Mouse (Mus musculus) stomach, embryonic 14.5 days (tissue): ENCODE data around the gene Cdca3. TPM values are rescaled to one million over a fixed set of nuclear protein-coding genes. Genes with fewer than 3 reads are reported as not detected.
"Not testable (repeated sequence)": the region's sequence is repeated elsewhere in the genome, so short reads cannot be mapped to it uniquely, and the experiment has no call there.

Experiments
- ATAC-seq: fragments of 200-750 bp; cut with Nextera tagmentation; 2 replicates; pipeline ENCODE4 v1.8.0; 2017; ENCODE audit warnings: low read depth, moderate TSS enrichment; ENCODE audit not compliant: insufficient number of reproducible peaks, insufficient read depth, low FRiP score
- H3K27ac ChIP-seq: fragments of 300-500 bp; sonication (generic); 2 replicates; pipeline ENCODE4 v1.5.1; 2014; ENCODE audit warnings: mild to moderate bottlenecking, low read length, moderate library complexity, mixed read lengths
- H3K27me3 ChIP-seq: fragments of 300-500 bp; sonication (generic); 2 replicates; pipeline ENCODE4 v1.6.1; 2014; ENCODE audit warnings: low read length, control low read depth, mixed read lengths; ENCODE audit not compliant: control insufficient read depth, insufficient read depth
- H3K36me3 ChIP-seq: fragments of 300-500 bp; sonication (generic); 2 replicates; pipeline ENCODE4 v1.6.1; 2014; ENCODE audit warnings: mild to moderate bottlenecking, control low read depth, low read length, moderate library complexity, mixed read lengths; ENCODE audit not compliant: control insufficient read depth, insufficient read depth
- H3K4me1 ChIP-seq: fragments of 300-500 bp; sonication (generic); 2 replicates; pipeline ENCODE4 v1.6.1; 2014; ENCODE audit warnings: low read length, control low read depth, mixed read lengths; ENCODE audit not compliant: control insufficient read depth, insufficient read depth
- H3K4me2 ChIP-seq: fragments of 300-500 bp; sonication (generic); replicated peaks from 2 replicates; pipeline ENCODE4 v1.6.1; 2014; ENCODE audit warnings: low read depth, low read length, control low read depth
- H3K4me3 ChIP-seq: fragments of 300-500 bp; sonication (generic); 2 replicates; pipeline ENCODE4 v1.5.1; 2014; ENCODE audit warnings: low read depth, low read length, control low read depth
- H3K9ac ChIP-seq: fragments of 300-500 bp; sonication (generic); replicated peaks from 2 replicates; pipeline ENCODE4 v1.6.1; 2014; ENCODE audit warnings: low read depth, mild to moderate bottlenecking, control low read depth, low read length, moderate library complexity, mixed read lengths
- H3K9me3 ChIP-seq: fragments of 300-500 bp; sonication (generic); 2 replicates; pipeline ENCODE4 v1.6.1; 2016; ENCODE audit warnings: low read depth, low read length, control low read depth; ENCODE audit not compliant: control insufficient read depth
- WGBS: fragments of 180-500 bp; shearing (Covaris S2); extraction: QIAGEN DNeasy Blood & Tissue Kit; methylation state at CpG from one replicate; pipeline ENCODE4 v1.1.7; 2014; 5-methylcytosine and 5-hydroxymethylcytosine counted together
- polyA plus RNA-seq: library from polyadenylated mRNA; unstranded; fragments of >200 nt; fragmentation: Nextera tagmentation; extraction: Ambion mirVana; gene quantifications from 2 replicates; pipeline ENCODE4 v1.2.1, GENCODE M21; 2014

Gene Cdca3
- polyA plus RNA-seq, 1 experiment from 2014 or later = 163 TPM

- H3K4me1 ChIP-seq = peaks cover 17% of the 10 kb centered on the region; the same call in 1 of the 2 replicates
- H3K4me2 ChIP-seq = peak overlapping the region; percentile 74
- peak overlapping the region; percentile 95 for H3K27ac ChIP-seq
- ATAC-seq = no peak
- H3K9me3 ChIP-seq = no peaks in the 10 kb centered on the region
- H3K27me3 ChIP-seq = no peaks in the 10 kb centered on the region
- peak overlapping the region; percentile 47 for H3K4me3 ChIP-seq
- 75% methylated on average over 7 of the region's 7 CpGs for WGBS
- H3K9ac ChIP-seq = no peak overlapping the region
- peaks cover 11% of the 10 kb centered on the region for H3K36me3 ChIP-seq
These were observed 22.8 kb upstream of the Cdca3 start for GRCm38 (mm10) chr6:124806446-124807140.

GRCm38 (mm10) chr6:124807366-124807765 lies 22.0 kb upstream of the Cdca3 start:
- no peak for ATAC-seq
- H3K27me3 ChIP-seq = no peaks in the 10 kb centered on the region
- no peak overlapping the region for H3K27ac ChIP-seq

GRCm38 (mm10) chr6:124807986-124808357 lies 21.4 kb upstream of the Cdca3 start:
- WGBS = 72% methylated on average over 6 of the region's 6 CpGs
- H3K9ac ChIP-seq = no peak overlapping the region

More at GRCm38 (mm10) chr6:124807366-124807765, 22.0 kb upstream of the Cdca3 start:
- Histone ChIP-seq H3K9ac (no peak overlapping the region), H3K9me3 (no peaks in the 10 kb centered on the region), H3K4me2 (no peak overlapping the region), H3K4me3 (no peak overlapping the region), H3K36me3 (peaks cover 18% of the 10 kb centered on the region), H3K4me1 (peaks cover 20% of the 10 kb centered on the region; the same call in 1 of the 2 replicates)
- 79% methylated on average over 4 of the region's 4 CpGs for WGBS

GRCm38 (mm10) chr6:124808358-124809012 lies 20.9 kb upstream of the Cdca3 start, which contains the start of gene Spsb2:
Spsb2 (plus strand) TSS chr6:124808661.
- Histone ChIP-seq H3K36me3 (peaks cover 19% of the 10 kb centered on the region), H3K9me3 (no peaks in the 10 kb centered on the region), H3K27ac (peak within 1 kb of the TSS; percentile 93), H3K27me3 (no peaks in the 10 kb centered on the region), H3K4me2 (peak within 1 kb of the TSS; percentile 98), H3K4me3 (peak within 1 kb of the TSS; percentile 59), H3K9ac (peak within 1 kb of the TSS; percentile 71), H3K4me1 (peaks cover 24% of the 10 kb centered on the region; the same call in 1 of the 2 replicates)
- 4% methylated on average over 29 of the region's 29 CpGs for WGBS
- ATAC-seq = peak; percentile 53

More at GRCm38 (mm10) chr6:124807986-124808357, 21.4 kb upstream of the Cdca3 start:
- Histone ChIP-seq H3K36me3 (peaks cover 19% of the 10 kb centered on the region), H3K4me2 (peak overlapping the region; percentile 98), H3K27ac (peak overlapping the region; percentile 93), H3K9me3 (no peaks in the 10 kb centered on the region), H3K4me1 (peaks cover 24% of the 10 kb centered on the region; the same call in 1 of the 2 replicates), H3K4me3 (peak overlapping the region; percentile 59), H3K27me3 (no peaks in the 10 kb centered on the region)
- no peak for ATAC-seq

- Histone ChIP-seq H3K9me3 (no peaks in the 10 kb centered on the region), H3K4me1 (peaks cover 25% of the 10 kb centered on the region; the same call in 1 of the 2 replicates), H3K36me3 (peaks cover 19% of the 10 kb centered on the region), H3K27ac (peak overlapping the region; percentile 93), H3K27me3 (no peaks in the 10 kb centered on the region), H3K4me3 (peak overlapping the region; percentile 59), H3K4me2 (peak overlapping the region; percentile 98), H3K9ac (peak overlapping the region; percentile 71)
- ATAC-seq = peak; percentile 5; the same call in 1 of the 2 replicates
- under 1% methylated on average over 35 of the region's 35 CpGs for WGBS
These were observed 20.1 kb upstream of the Cdca3 start for GRCm38 (mm10) chr6:124809052-124809774.

GRCm38 (mm10) chr6:124809775-124810538 lies 19.4 kb upstream of the Cdca3 start:
- Histone ChIP-seq H3K9ac (peak overlapping the region; percentile 71; the same call in 1 of the 2 replicates), H3K9me3 (no peaks in the 10 kb centered on the region), H3K27me3 (no peaks in the 10 kb centered on the region), H3K36me3 (peaks cover 20% of the 10 kb centered on the region), H3K4me2 (peak overlapping the region; percentile 98), H3K27ac (peak overlapping the region; percentile 93), H3K4me1 (peaks cover 31% of the 10 kb centered on the region), H3K4me3 (peak overlapping the region; percentile 59)
- ATAC-seq = no peak
- WGBS = 45% methylated on average over 14 of the region's 14 CpGs

GRCm38 (mm10) chr6:124810566-124811402 lies 18.6 kb upstream of the Cdca3 start:
- H3K9me3 ChIP-seq, H3K4me3 ChIP-seq, ATAC-seq, H3K27me3 ChIP-seq, H3K9ac ChIP-seq, H3K27ac ChIP-seq, H3K4me2 ChIP-seq: not testable (repeated sequence)
- WGBS = 84% methylated on average over 11 of the region's 11 CpGs
- Histone ChIP-seq H3K4me1 (peaks cover 30% of the 10 kb centered on the region), H3K36me3 (peaks cover 24% of the 10 kb centered on the region)
